Mouse (Mus musculus) ES-E14 (cell line): Measurements from ENCODE around the gene Tmem209.

ENCODE experiments used
- CHD2 ChIP-seq: IDR thresholded peaks from 2 replicates; pipeline ENCODE4 v1.6.1; 2014; ENCODE audit warnings: mild to moderate bottlenecking, low read depth, low read length, inconsistent platforms
- MAFK ChIP-seq: IDR thresholded peaks from 2 replicates; pipeline ENCODE4 v1.6.1; 2014; ENCODE audit warnings: mild to moderate bottlenecking, low read depth, low read length, inconsistent platforms; ENCODE audit not compliant: insufficient read depth
- ZNF384 ChIP-seq: IDR thresholded peaks from 2 replicates; pipeline ENCODE4 v1.6.1; 2012; ENCODE audit warnings: low read depth, low read length, inconsistent platforms

DNA sequence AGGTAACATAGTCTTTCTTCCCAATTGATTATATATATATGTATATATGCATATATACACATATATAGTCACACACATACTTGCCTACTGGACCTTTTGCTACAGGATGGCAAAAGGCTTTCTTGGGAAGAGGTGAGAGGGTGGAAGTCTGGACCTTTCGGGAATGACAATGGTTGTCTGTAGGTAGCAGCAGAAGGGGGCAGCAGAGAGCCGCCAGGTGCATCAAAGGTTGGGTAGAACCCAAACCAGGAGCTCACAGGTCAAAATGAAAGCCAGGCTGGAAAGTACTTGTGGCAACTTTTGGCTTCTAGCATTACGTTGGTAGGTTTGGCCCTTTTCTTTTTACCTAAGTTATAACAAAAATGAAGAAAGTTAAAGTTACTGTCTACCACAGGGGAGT is 25.8 kb upstream of the Tmem209 start:
- no peak for TF ChIP-seq MAFK
- no peak for TF ChIP-seq CHD2
- no peak for TF ChIP-seq ZNF384
